Comparison of ENCODE assay signal across 8 mouse cellular contexts in the genomic region with DNA sequence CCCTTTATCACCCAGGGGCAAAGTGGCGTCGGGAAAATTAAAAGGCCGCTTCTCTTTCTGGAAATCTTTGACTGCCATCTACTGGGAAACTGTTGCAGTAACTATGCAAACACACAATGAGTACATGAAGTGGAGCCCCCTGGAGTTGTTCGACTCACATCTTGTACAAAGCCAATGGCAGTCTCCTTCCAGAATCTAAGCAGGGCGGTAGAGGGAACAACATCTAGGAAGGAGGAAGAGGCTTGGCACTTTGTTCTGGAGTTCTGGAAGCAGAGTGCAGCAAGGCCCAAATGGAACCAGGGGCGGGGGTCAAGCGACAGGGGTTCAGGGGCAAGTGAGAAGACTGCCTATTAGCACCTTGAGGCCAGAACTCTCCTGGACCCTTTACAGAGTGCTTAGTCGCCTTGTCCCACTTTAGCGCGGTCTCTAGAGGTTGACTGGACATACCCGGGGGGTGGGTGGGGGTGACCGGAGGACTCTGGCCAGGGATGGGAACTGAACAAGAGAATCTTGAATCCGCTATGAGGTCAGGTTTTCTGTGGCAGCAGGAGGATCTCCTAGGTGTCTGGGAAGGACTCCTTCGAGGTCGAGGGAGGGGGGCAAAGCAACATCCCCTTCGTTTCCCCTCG. TPM values are rescaled to one million over a fixed set of nuclear protein-coding genes. Genes with fewer than 3 reads are reported as not detected.
DNase-seq lines count a peak whose midpoint lies in the region; ATAC-seq and TF ChIP-seq lines count a peak whose summit lies in the region.

No protein-coding gene starts in this region.

- H3K4me2 ChIP-seq in embryonic facial prominence, embryonic 12.5 days (replicated peaks) = peak overlapping the region; percentile 91
- peak overlapping the region; percentile 95 for H3K4me2 ChIP-seq in hindbrain, embryonic 12.5 days (replicated peaks)
- peak overlapping the region; percentile 91 for H3K4me2 ChIP-seq in limb, embryonic 13.5 days (replicated peaks)
- H3K4me2 ChIP-seq in myocyte (ENCODE audit: low read depth) = peak overlapping the region; percentile 67

- DNase-seq in urinary bladder, postnatal 25 days (ENCODE audit: low spot score) = no peak

- peaks cover 11% of the 10 kb centered on the region for H3K9me3 ChIP-seq in erythroblast, embryonic 14.5 days (ENCODE audit: control insufficient read depth, low read length)
- 0 out of 2 replicates have a peak, but pooled peaks cover 3% of the 10 kb centered on the region for H3K9me3 ChIP-seq in E14TG2a.4 (ENCODE audit: low read length)
- H3K9me3 ChIP-seq in embryonic facial prominence, embryonic 12.5 days = no peaks in the 10 kb centered on the region
- H3K9me3 ChIP-seq in hindbrain, embryonic 12.5 days (replicated peaks) = no peaks in the 10 kb centered on the region
- no peaks in the 10 kb centered on the region for H3K9me3 ChIP-seq in limb, embryonic 13.5 days

- H3K27me3 ChIP-seq in erythroblast, embryonic 14.5 days (ENCODE audit: control insufficient read depth) = peaks cover 87% of the 10 kb centered on the region
- H3K27me3 ChIP-seq in E14TG2a.4 (ENCODE audit: insufficient read depth, low read length) (peaks cover 53% of the 10 kb centered on the region), myocyte (ENCODE audit: control insufficient read depth, insufficient read depth, insufficient read length) (peaks cover 8% of the 10 kb centered on the region)
- H3K27me3 ChIP-seq in embryonic facial prominence, embryonic 12.5 days = no peaks in the 10 kb centered on the region
- H3K27me3 ChIP-seq in hindbrain, embryonic 12.5 days = no peaks in the 10 kb centered on the region
- H3K27me3 ChIP-seq in limb, embryonic 13.5 days = no peaks in the 10 kb centered on the region

- TF ChIP-seq POLR2A in myocyte (IDR thresholded peaks at IDR 0.05; ENCODE audit: insufficient read length, low read depth) = no peak

- ATAC-seq in erythroblast, adult 5-6 weeks (replicated peaks; ENCODE audit: low FRiP score, poor library complexity, severe bottlenecking) = no peak
- 0 out of 2 replicates have a peak, but pooled peaks have one; percentile 9 for ATAC-seq in embryonic facial prominence, embryonic 12.5 days (ENCODE audit: insufficient number of reproducible peaks, insufficient read depth, low FRiP score, low TSS enrichment)
- peak; percentile 41 for ATAC-seq in hindbrain, embryonic 12.5 days (ENCODE audit: low FRiP score)
- peak; percentile 16 for ATAC-seq in limb, embryonic 13.5 days (ENCODE audit: low FRiP score, low read depth)

- peak overlapping the region; percentile 61 for H3K4me3 ChIP-seq in erythroblast, embryonic 14.5 days (replicated peaks)
- peak overlapping the region; percentile 82 for H3K4me3 ChIP-seq in E14TG2a.4 (replicated peaks; ENCODE audit: low read length)
- peak overlapping the region; percentile 87 for H3K4me3 ChIP-seq in embryonic facial prominence, embryonic 12.5 days
- peak overlapping the region; percentile 65 for H3K4me3 ChIP-seq in hindbrain, embryonic 12.5 days
- peak overlapping the region; percentile 96 for H3K4me3 ChIP-seq in limb, embryonic 13.5 days
- H3K4me3 ChIP-seq in myocyte = peak overlapping the region; percentile 24

- TF ChIP-seq CTCF in E14TG2a.4 (conservative IDR thresholded peaks at IDR 0.05; ENCODE audit: low read length) = peak; percentile 39

- H3K79me2 ChIP-seq in myocyte (ENCODE audit: control insufficient read depth, insufficient read depth) = no peaks in the 10 kb centered on the region

- H3K9ac ChIP-seq in embryonic facial prominence, embryonic 12.5 days = peak overlapping the region; percentile 96
- peak overlapping the region; percentile 88 for H3K9ac ChIP-seq in hindbrain, embryonic 12.5 days
- peak overlapping the region; percentile 99 for H3K9ac ChIP-seq in limb, embryonic 13.5 days

- H3K36me3 ChIP-seq in erythroblast, embryonic 14.5 days (ENCODE audit: control insufficient read depth) = no peaks in the 10 kb centered on the region
- H3K36me3 ChIP-seq in E14TG2a.4 (ENCODE audit: insufficient read depth, low read length) (no peaks in the 10 kb centered on the region), myocyte (ENCODE audit: control insufficient read depth, insufficient read depth) (no peaks in the 10 kb centered on the region)
- H3K36me3 ChIP-seq in embryonic facial prominence, embryonic 12.5 days = 0 out of 2 replicates have a peak, but pooled peaks cover 4% of the 10 kb centered on the region
- no peaks in the 10 kb centered on the region for H3K36me3 ChIP-seq in hindbrain, embryonic 12.5 days
- peaks cover 20% of the 10 kb centered on the region for H3K36me3 ChIP-seq in limb, embryonic 13.5 days

- H3K27ac ChIP-seq in embryonic facial prominence, embryonic 12.5 days = peak overlapping the region; percentile 97
- H3K27ac ChIP-seq in hindbrain, embryonic 12.5 days = peak overlapping the region; percentile 91
- peak overlapping the region; percentile 98 for H3K27ac ChIP-seq in limb, embryonic 13.5 days

- 1% methylated on average over 17 of the region's 17 CpGs for WGBS in embryonic facial prominence, embryonic 12.5 days
- under 1% methylated on average over 17 of the region's 17 CpGs for WGBS in hindbrain, embryonic 12.5 days
- under 1% methylated on average over 17 of the region's 17 CpGs for WGBS in limb, embryonic 13.5 days

- H3ac ChIP-seq in myocyte (ENCODE audit: control insufficient read depth, insufficient read length) = no peak overlapping the region

- peaks cover 15% of the 10 kb centered on the region for H3K4me1 ChIP-seq in erythroblast, embryonic 14.5 days (ENCODE audit: control insufficient read depth)
- H3K4me1 ChIP-seq in E14TG2a.4 (replicated peaks; ENCODE audit: low read depth, low read length) = peaks cover 33% of the 10 kb centered on the region
- H3K4me1 ChIP-seq in embryonic facial prominence, embryonic 12.5 days = peaks cover 32% of the 10 kb centered on the region
- H3K4me1 ChIP-seq in hindbrain, embryonic 12.5 days = peaks cover 39% of the 10 kb centered on the region
- peaks cover 35% of the 10 kb centered on the region for H3K4me1 ChIP-seq in limb, embryonic 13.5 days

TF ChIP-seq in myocyte, 11 proteins besides CTCF, POLR2A, EP300 and RAD21:
- TF ChIP-seq POLR2AphosphoS2 (IDR thresholded peaks at IDR 0.05; ENCODE audit: insufficient read length, low read depth) (no peak), SRF (IDR thresholded peaks at IDR 0.05; ENCODE audit: control insufficient read depth, insufficient read length, low read depth) (no peak), E2F4 (IDR thresholded peaks at IDR 0.05; ENCODE audit: insufficient read depth) (no peak), MYOG (IDR thresholded peaks at IDR 0.05; ENCODE audit: control insufficient read depth in 1 of 3, insufficient read depth in 1 of 3, insufficient read length in 2 of 3, low read depth in 2 of 3) (no peak), MYOD1 (IDR thresholded peaks at IDR 0.05; ENCODE audit: control insufficient read depth in 1 of 3, insufficient read length in 2 of 3, low read depth in 2 of 3) (no peak), CEBPB (IDR thresholded peaks at IDR 0.05; ENCODE audit: insufficient read depth, poor library complexity, severe bottlenecking) (no peak), REST (IDR thresholded peaks at IDR 0.05; ENCODE audit: insufficient read depth, insufficient read length) (no peak), TCF12 (IDR thresholded peaks at IDR 0.05; ENCODE audit: insufficient read depth, poor library complexity, severe bottlenecking) (no peak), MAX (IDR thresholded peaks at IDR 0.05; ENCODE audit: low read depth) (no peak), USF1 (IDR thresholded peaks at IDR 0.05; ENCODE audit: low read depth) (no peak), TCF3 (IDR thresholded peaks at IDR 0.05; ENCODE audit: insufficient read length, low read depth) (no peak)

RNA-seq across cellular contexts. Expression of a gene that starts 0.6 kb away (rescaled TPM):
- 2.0 and 2.9 TPM in 2 replicates for polyA plus RNA-seq in erythroblast, embryonic 14.5 days (2012)
- 10.8 and 29.7 TPM in 2 replicates for total RNA-seq in erythroblast, adult 5-6 weeks (2015; ENCODE audit: low replicate concordance)
- 26.1 and 41.5 TPM in 2 replicates for total RNA-seq in erythroblast, adult 5-6 weeks (2017; ENCODE audit: low replicate concordance)
- polyA plus RNA-seq in embryonic facial prominence, embryonic 12.5 days (2016; fragmentation: Nextera tagmentation; extraction: Ambion mirVana) = 942 and 961 TPM in 2 replicates
- polyA plus RNA-seq in hindbrain, embryonic 12.5 days (2016; fragmentation: Nextera tagmentation; extraction: Ambion mirVana) = 428 and 445 TPM in 2 replicates
- 1,212 and 1,268 TPM in 2 replicates for polyA plus RNA-seq in limb, embryonic 13.5 days (2015; fragmentation: Nextera tagmentation; extraction: Ambion mirVana)
- polyA plus RNA-seq in myocyte (2012; fragmentation: generic; extraction: Trizol) = 58.6 TPM

RNA-seq across cellular contexts. Expression of a gene that starts 16.5 kb away (rescaled TPM):
- 5.6 and 7.1 TPM in 2 replicates for polyA plus RNA-seq in erythroblast, embryonic 14.5 days (2012)
- total RNA-seq in erythroblast, adult 5-6 weeks (2015; ENCODE audit: low replicate concordance) = 132 and 152 TPM in 2 replicates
- total RNA-seq in erythroblast, adult 5-6 weeks (2017; ENCODE audit: low replicate concordance) = 334 and 394 TPM in 2 replicates
- 288 and 289 TPM in 2 replicates for polyA plus RNA-seq in embryonic facial prominence, embryonic 12.5 days (2016; fragmentation: Nextera tagmentation; extraction: Ambion mirVana)
- polyA plus RNA-seq in hindbrain, embryonic 12.5 days (2016; fragmentation: Nextera tagmentation; extraction: Ambion mirVana) = 195 and 199 TPM in 2 replicates
- 270 and 275 TPM in 2 replicates for polyA plus RNA-seq in limb, embryonic 13.5 days (2015; fragmentation: Nextera tagmentation; extraction: Ambion mirVana)
- polyA plus RNA-seq in myocyte (2012; fragmentation: generic; extraction: Trizol) = 39.9 TPM

RNA-seq across cellular contexts. Expression of a gene that starts 48.6 kb away (rescaled TPM):
- not detected in 2 replicates for polyA plus RNA-seq in erythroblast, embryonic 14.5 days (2012)
- 0.77 TPM in 1 of 2 replicates, not detected in the other for total RNA-seq in erythroblast, adult 5-6 weeks (2015; ENCODE audit: low replicate concordance)
- 0.42 TPM in 1 of 2 replicates, not detected in the other for total RNA-seq in erythroblast, adult 5-6 weeks (2017; ENCODE audit: low replicate concordance)
- polyA plus RNA-seq in embryonic facial prominence, embryonic 12.5 days (2016; fragmentation: Nextera tagmentation; extraction: Ambion mirVana) = 0.24 and 0.28 TPM in 2 replicates
- 0.32 and 0.36 TPM in 2 replicates for polyA plus RNA-seq in hindbrain, embryonic 12.5 days (2016; fragmentation: Nextera tagmentation; extraction: Ambion mirVana)
- 0.55 and 1.2 TPM in 2 replicates for polyA plus RNA-seq in limb, embryonic 13.5 days (2015; fragmentation: Nextera tagmentation; extraction: Ambion mirVana)
- 0.11 TPM for polyA plus RNA-seq in myocyte (2012; fragmentation: generic; extraction: Trizol)

RNA-seq across cellular contexts. Expression of a gene that starts 57.6 kb away (rescaled TPM):
- not detected in 2 replicates for polyA plus RNA-seq in erythroblast, embryonic 14.5 days (2012)
- total RNA-seq in erythroblast, adult 5-6 weeks (2015; ENCODE audit: low replicate concordance) = not detected in 2 replicates
- total RNA-seq in erythroblast, adult 5-6 weeks (2017; ENCODE audit: low replicate concordance) = not detected in 2 replicates
- 0.73 and 1.4 TPM in 2 replicates for polyA plus RNA-seq in embryonic facial prominence, embryonic 12.5 days (2016; fragmentation: Nextera tagmentation; extraction: Ambion mirVana)
- polyA plus RNA-seq in hindbrain, embryonic 12.5 days (2016; fragmentation: Nextera tagmentation; extraction: Ambion mirVana) = 0.88 and 1.1 TPM in 2 replicates
- polyA plus RNA-seq in limb, embryonic 13.5 days (2015; fragmentation: Nextera tagmentation; extraction: Ambion mirVana) = 0.41 and 0.78 TPM in 2 replicates
- polyA plus RNA-seq in myocyte (2012; fragmentation: generic; extraction: Trizol) = 0.05 TPM

Comparison
In these comparisons a context has a peak if more than half of its experiments do, and no peak if none do; other contexts are left out.
1. H3K4me3 ChIP-seq: peak in every context shown above with its lines; median percentile 96 in limb, embryonic 13.5 days; 87 in embryonic facial prominence, embryonic 12.5 days; 82 in E14TG2a.4; 65 in hindbrain, embryonic 12.5 days; 61 in erythroblast, embryonic 14.5 days; 24 in myocyte.
2. RNA of a gene that starts 0.6 kb away (polyA plus RNA-seq): 1,212 to 1,268 TPM in limb, embryonic 13.5 days, 942 to 961 TPM in embryonic facial prominence, embryonic 12.5 days, 428 to 445 TPM in hindbrain, embryonic 12.5 days and 58.6 TPM in myocyte (single experiment); 2.0 to 2.9 TPM in erythroblast, embryonic 14.5 days; every median in the first group is over 10 times any median in the second.
3. Peak in every context shown above with its lines, with median percentiles within 50 percentile points of each other: H3K27ac ChIP-seq, H3K4me2 ChIP-seq and H3K9ac ChIP-seq.